Mouse (Mus musculus) stomach, embryonic 15.5 days (tissue): Measurements from ENCODE around the gene 2310034C09Rik. TPM values are rescaled to one million over a fixed set of nuclear protein-coding genes. Genes with fewer than 3 reads are reported as not detected.
"Not testable (repeated sequence)": the region's sequence is repeated elsewhere in the genome, so short reads cannot be mapped to it uniquely, and the experiment has no call there.

Experiments
- ATAC-seq: fragments of 200-750 bp; cut with Nextera tagmentation; 2 replicates; pipeline ENCODE4 v1.8.0; 2017; ENCODE audit warnings: low read depth, moderate number of reproducible peaks, moderate TSS enrichment; ENCODE audit not compliant: insufficient read depth, low FRiP score
- H3K27ac ChIP-seq: fragments of 300-500 bp; sonication (generic); 2 replicates; pipeline ENCODE4 v1.5.1; 2015; ENCODE audit warnings: mild to moderate bottlenecking, inconsistent platforms
- H3K27me3 ChIP-seq: fragments of 300-500 bp; sonication (generic); replicated peaks from 2 replicates; pipeline ENCODE4 v1.6.1; 2015; ENCODE audit warnings: inconsistent platforms
- H3K36me3 ChIP-seq: fragments of 300-500 bp; sonication (generic); 2 replicates; pipeline ENCODE4 v1.6.1; 2015; ENCODE audit warnings: inconsistent platforms
- H3K4me1 ChIP-seq: fragments of 300-500 bp; sonication (generic); 2 replicates; pipeline ENCODE4 v1.6.1; 2015; ENCODE audit warnings: inconsistent platforms
- H3K4me2 ChIP-seq: fragments of 300-500 bp; sonication (generic); 2 replicates; pipeline ENCODE4 v1.6.1; 2015; ENCODE audit warnings: mild to moderate bottlenecking, inconsistent platforms
- H3K4me3 ChIP-seq: fragments of 300-500 bp; sonication (generic); replicated peaks from 2 replicates; pipeline ENCODE4 v1.5.1; 2015; ENCODE audit warnings: inconsistent platforms
- H3K9ac ChIP-seq: fragments of 300-500 bp; sonication (generic); 2 replicates; pipeline ENCODE4 v1.6.1; 2015; ENCODE audit warnings: inconsistent platforms
- H3K9me3 ChIP-seq: fragments of 300-500 bp; sonication (generic); 2 replicates; pipeline ENCODE4 v1.6.1; 2016; ENCODE audit warnings: inconsistent platforms
- WGBS: fragments of 180-500 bp; shearing (Covaris S2); methylation state at CpG from one replicate; pipeline ENCODE4 v1.1.7; 2015; 5-methylcytosine and 5-hydroxymethylcytosine counted together
- polyA plus RNA-seq: library from polyadenylated mRNA; unstranded; fragments of >200 nt; fragmentation: Nextera tagmentation; extraction: Ambion mirVana; gene quantifications from 2 replicates; pipeline ENCODE4 v1.2.1, GENCODE M21; 2015

Gene 2310034C09Rik
- not detected in 2 replicates for polyA plus RNA-seq

DNA sequence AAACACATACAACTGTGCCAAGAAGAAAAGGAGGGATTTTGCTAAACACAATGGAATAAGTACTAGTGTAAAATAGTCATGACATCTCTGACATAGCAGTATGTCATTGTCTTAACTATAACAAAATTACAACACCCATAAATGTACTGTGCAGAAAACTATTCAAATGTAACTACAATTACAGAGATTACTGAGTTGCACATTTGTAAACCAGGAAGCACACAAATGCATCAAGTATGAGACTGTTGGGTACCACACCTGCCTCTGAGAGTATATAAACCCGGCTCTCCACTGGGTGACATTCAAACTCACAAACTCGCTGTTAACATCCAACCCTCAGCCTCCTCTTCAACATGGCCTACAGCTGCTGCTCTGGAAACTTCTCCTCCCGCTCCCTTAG, at the start of gene 2310034C09Rik:
Gene 2310034C09Rik, plus strand, starts transcription at position 301 of the 400 bp plus-strand sequence.
- H3K27me3 ChIP-seq, H3K4me2 ChIP-seq, H3K9ac ChIP-seq, H3K27ac ChIP-seq, ATAC-seq, H3K36me3 ChIP-seq, H3K9me3 ChIP-seq, H3K4me1 ChIP-seq, H3K4me3 ChIP-seq: not testable (repeated sequence)
- 90% methylated on average over 3 of the region's 3 CpGs for WGBS

DNA sequence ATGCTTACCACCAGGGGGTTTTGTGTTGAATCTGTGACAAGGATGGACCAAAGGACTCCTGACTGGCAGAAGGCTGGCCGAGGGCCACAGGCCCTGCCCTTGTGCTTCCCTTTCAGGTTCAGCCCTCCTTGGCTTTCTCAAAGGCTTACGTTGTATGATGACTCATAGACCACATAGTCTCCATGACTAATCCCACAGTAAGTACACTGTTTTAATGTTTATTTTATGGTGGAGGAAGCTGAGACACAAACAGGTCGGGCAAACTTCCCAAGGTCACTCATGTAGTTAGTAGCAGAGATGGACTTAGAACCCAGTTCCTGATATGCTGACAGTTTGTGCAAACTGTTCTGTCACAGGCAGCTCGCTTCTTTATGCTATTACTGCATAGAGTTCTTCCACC, 47.9 kb upstream of the 2310034C09Rik start:
- Histone ChIP-seq H3K9ac (no peak overlapping the region), H3K27me3 (no peaks in the 10 kb centered on the region), H3K4me3 (no peak overlapping the region), H3K36me3 (no peaks in the 10 kb centered on the region), H3K9me3 (no peaks in the 10 kb centered on the region), H3K4me1 (no peaks in the 10 kb centered on the region), H3K4me2 (no peak overlapping the region), H3K27ac (no peak overlapping the region)
- 56% methylated on average over 4 of the region's 4 CpGs for WGBS
- ATAC-seq: peak; percentile 75; the same call in 1 of the 2 replicates

DNA sequence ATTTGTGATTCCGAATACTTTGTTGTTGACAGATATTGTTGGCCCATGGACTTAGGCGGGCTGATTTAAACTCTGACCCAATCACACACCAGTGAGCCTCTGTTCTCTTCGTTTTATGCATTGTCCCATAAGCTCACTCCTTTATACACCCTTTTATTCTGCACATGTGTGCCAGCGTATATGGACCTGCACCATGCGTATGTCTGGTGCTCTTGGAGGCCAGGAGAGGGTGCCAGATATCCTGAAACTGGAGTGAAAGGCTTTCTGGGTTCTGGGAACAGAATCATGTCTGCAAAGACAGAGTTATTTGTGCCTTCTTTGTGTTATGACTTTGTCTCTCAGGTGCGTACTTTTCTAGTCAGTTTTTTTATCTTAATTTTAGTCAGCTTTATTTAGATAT, 47.4 kb upstream of the 2310034C09Rik start:
- Histone ChIP-seq H3K4me3 (no peak overlapping the region), H3K27ac (no peak overlapping the region), H3K9ac (no peak overlapping the region), H3K4me2 (no peak overlapping the region), H3K36me3 (no peaks in the 10 kb centered on the region), H3K4me1 (no peaks in the 10 kb centered on the region), H3K27me3 (no peaks in the 10 kb centered on the region), H3K9me3 (no peaks in the 10 kb centered on the region)
- ATAC-seq: no peak
- WGBS: 84% methylated on average over 6 of the region's 6 CpGs

DNA sequence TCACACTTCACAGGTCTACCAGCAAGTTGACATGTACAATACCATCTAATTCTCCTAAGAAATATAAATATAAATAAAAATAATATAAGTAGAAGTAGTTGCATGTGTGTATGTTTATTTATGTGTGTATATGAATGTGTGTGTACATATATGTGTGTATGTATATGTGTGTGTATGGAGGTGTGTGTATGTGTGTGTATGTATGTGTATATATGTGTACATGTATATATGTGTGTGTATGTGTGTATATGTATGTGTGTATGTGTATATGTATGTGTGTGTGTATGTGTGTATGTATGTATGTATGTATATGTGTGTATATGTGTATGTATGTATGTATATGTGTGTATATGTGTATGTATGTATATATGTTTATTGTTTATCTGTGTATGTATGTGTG, 42.1 kb upstream of the 2310034C09Rik start:
- ATAC-seq: no peak
- H3K4me3 ChIP-seq: no peak overlapping the region
- no peaks in the 10 kb centered on the region for H3K27me3 ChIP-seq
- no peaks in the 10 kb centered on the region for H3K9me3 ChIP-seq
- H3K9ac ChIP-seq: no peak overlapping the region
- H3K27ac ChIP-seq: no peak overlapping the region
- no peaks in the 10 kb centered on the region for H3K36me3 ChIP-seq
- no peaks in the 10 kb centered on the region for H3K4me1 ChIP-seq
- no peak overlapping the region for H3K4me2 ChIP-seq

DNA sequence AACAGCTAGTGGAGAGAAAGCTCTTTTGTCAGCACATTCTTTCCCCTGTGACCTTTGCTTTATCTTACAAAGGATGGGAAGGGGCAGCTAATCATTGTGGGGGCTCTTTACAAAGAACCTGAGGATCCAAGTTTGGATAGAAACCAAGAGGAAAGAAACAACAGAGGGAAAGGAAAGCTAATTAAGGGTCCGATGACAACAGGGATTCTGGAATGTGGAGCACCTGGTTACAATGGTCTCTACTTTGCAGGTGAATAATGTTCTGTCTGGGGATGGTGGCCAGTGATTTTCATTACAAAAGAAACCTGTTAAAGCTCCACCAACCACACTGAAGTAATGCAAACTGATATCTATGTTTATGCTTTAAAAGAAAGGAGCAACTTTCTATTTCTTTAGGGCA, 38.6 kb upstream of the 2310034C09Rik start:
- Histone ChIP-seq H3K4me1 (no peaks in the 10 kb centered on the region), H3K4me3 (no peak overlapping the region), H3K36me3 (no peaks in the 10 kb centered on the region), H3K27ac (no peak overlapping the region), H3K4me2 (no peak overlapping the region), H3K9me3 (no peaks in the 10 kb centered on the region), H3K27me3 (no peaks in the 10 kb centered on the region), H3K9ac (no peak overlapping the region)
- WGBS: 21% methylated on average over 1 of the region's 1 CpGs
- no peak for ATAC-seq

DNA sequence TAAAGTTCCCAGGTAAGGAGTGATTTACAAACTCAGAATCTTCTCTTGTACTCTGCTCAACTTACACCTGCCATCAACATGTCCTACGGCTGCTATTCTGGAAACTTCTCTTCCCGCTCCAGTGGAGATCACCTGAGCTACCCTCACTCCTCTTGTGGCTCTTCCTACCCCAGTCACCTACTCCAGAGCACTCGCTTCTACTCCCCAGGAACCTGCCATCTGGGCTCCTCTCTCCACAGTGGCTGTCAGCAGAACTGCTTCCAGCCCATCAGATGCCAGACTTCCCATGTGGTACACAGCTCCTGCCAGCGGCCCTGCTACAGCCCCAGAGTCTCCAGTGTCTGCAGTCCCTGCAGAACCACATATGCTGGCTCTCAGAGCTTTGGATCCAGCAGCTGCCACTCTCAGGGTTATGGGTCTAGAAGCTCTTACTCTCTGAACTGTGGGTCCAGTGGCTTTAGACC, 29.8 kb upstream of the 2310034C09Rik start, which contains the start of gene Krtap13-1:
Gene Krtap13-1, plus strand, starts transcription at position 51 of the 464 bp plus-strand sequence.
- Histone ChIP-seq H3K36me3 (no peaks in the 10 kb centered on the region), H3K27me3 (no peaks in the 10 kb centered on the region), H3K4me2 (no peak within 1 kb of the TSS), H3K27ac (no peak within 1 kb of the TSS), H3K9me3 (no peaks in the 10 kb centered on the region), H3K9ac (no peak within 1 kb of the TSS), H3K4me3 (no peak within 1 kb of the TSS), H3K4me1 (no peaks in the 10 kb centered on the region)
- 71% methylated on average over 4 of the region's 4 CpGs for WGBS
- ATAC-seq: no peak

DNA sequence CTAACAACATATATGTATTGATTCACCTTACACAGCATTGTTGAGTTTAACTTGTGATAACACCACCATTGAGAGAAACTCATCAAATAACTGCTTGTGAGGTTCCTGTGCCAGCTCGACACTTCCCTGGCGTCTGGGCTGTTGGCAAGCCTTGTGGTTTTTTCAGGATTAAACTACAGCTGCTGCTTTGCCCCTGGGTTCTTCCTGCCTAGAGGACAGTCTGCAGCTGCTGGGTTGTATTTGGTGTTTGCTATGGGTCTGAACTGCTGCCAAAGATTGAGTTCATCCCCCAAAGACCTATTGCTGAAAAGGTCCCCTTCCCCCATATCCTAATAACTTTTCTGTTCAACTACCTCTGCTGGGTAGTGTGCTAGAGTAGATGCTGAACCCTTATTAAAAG, 23.3 kb upstream of the 2310034C09Rik start:
- Histone ChIP-seq H3K27ac (no peak overlapping the region), H3K9ac (no peak overlapping the region), H3K36me3 (no peaks in the 10 kb centered on the region), H3K4me3 (no peak overlapping the region), H3K4me1 (no peaks in the 10 kb centered on the region), H3K4me2 (no peak overlapping the region), H3K27me3 (no peaks in the 10 kb centered on the region), H3K9me3 (no peaks in the 10 kb centered on the region)
- ATAC-seq: no peak
- 50% methylated on average over 2 of the region's 2 CpGs for WGBS

DNA sequence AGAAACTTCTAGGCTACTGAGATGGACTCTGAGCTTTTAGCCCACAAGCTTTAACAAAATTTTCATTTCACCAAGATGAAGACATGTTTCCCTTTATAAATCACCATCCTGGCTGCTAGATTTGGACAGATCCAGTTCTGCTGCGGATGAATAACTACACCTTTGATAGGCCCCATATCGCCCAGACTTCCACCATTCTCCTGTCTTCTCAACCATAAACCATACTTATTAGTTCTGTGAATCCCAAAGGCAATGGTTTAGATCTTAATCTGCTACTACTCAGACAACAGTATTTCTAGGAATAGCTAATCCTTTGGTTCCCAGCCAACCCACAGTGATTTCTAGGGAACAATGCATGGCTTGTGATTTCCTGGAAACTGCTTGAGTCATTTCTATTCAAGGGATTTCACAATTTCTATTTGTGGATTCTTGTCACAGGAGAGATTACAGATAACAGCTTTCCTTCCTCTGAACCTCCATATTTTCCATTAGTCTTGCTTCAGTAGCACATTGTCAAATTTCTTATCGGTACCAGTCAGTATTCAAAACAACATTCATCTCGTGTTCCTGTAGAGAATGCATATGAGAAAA, 13.8 kb upstream of the 2310034C09Rik start:
- no peak overlapping the region for H3K9ac ChIP-seq
- no peak overlapping the region for H3K4me2 ChIP-seq
- no peak for ATAC-seq
- H3K27me3 ChIP-seq: no peaks in the 10 kb centered on the region
- WGBS: 72% methylated on average over 4 of the region's 4 CpGs
- no peaks in the 10 kb centered on the region for H3K9me3 ChIP-seq
- no peaks in the 10 kb centered on the region for H3K36me3 ChIP-seq
- H3K4me1 ChIP-seq: no peaks in the 10 kb centered on the region
- no peak overlapping the region for H3K27ac ChIP-seq
- no peak overlapping the region for H3K4me3 ChIP-seq

DNA sequence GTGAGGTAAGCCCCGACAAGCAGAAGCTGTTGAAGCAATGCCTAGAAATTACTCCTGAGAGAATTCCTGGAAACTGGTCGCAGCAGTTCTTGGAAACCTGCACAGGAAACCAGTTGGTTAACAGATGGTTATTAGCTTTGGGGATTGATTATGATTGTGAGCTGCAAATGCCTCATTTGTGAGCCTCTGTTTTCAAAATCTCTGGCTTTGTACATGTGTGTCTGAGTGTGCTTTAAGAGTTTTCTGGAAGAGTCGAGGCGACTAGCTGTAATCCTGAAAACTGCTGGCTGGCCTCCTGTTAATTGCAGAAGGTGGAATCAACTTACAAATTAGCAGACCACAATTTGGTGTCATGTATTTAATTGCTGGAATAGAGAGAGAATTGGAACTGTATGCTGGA, 10.7 kb upstream of the 2310034C09Rik start:
- WGBS: 72% methylated on average over 4 of the region's 4 CpGs
- ATAC-seq: no peak
- no peaks in the 10 kb centered on the region for H3K36me3 ChIP-seq
- no peak overlapping the region for H3K4me3 ChIP-seq
- H3K9me3 ChIP-seq: no peaks in the 10 kb centered on the region
- H3K9ac ChIP-seq: no peak overlapping the region
- H3K4me2 ChIP-seq: no peak overlapping the region
- H3K27me3 ChIP-seq: no peaks in the 10 kb centered on the region
- no peaks in the 10 kb centered on the region for H3K4me1 ChIP-seq
- no peak overlapping the region for H3K27ac ChIP-seq

DNA sequence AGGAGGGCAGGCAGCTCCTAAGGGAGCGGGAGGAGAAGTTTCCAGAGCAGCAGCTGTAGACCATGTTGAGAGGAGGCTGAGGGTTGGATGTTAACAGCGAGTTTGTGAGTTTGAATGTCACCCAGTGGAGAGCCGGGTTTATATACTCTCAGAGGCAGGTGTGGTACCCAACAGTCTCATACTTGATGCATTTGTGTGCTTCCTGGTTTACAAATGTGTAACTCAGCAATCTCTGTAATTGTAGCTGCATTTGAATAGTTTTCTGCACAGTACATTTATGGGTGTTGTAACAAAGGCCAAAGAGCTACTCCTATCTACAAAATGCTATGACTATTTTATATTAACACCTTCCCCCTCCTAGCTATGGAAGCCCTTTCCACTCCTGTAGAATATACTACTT, 7.1 kb upstream of the 2310034C09Rik start, which contains the start of gene Krtap13:
Gene Krtap13, minus strand, starts transcription at position 101 of the 400 bp plus-strand sequence.
- 87% methylated on average over 3 of the region's 3 CpGs for WGBS
- H3K27me3 ChIP-seq, H3K4me1 ChIP-seq, H3K4me2 ChIP-seq, H3K27ac ChIP-seq, H3K4me3 ChIP-seq, ATAC-seq, H3K9ac ChIP-seq, H3K9me3 ChIP-seq, H3K36me3 ChIP-seq: not testable (repeated sequence)

DNA sequence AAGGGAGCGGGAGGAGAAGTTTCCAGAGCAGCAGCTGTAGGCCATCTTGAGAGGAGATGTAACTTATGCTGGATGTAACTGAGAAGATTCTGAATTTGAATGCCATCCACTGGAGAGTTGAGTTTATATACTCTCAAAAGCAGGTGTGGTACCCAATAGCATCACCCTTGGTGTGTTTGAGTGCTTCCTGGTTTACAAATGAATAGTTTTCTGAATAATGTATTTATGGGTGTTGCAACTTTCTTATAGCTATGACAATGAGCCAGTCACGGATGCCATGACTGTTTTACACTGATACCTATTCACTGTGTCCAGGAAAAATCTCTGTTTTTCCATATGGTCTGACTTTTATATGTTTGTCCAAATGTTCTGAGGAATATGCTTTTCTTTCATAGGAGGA, 15.5 kb downstream of the 2310034C09Rik start, which contains the start of gene 2310057N15Rik:
Gene 2310057N15Rik, minus strand, starts transcription at position 101 of the 400 bp plus-strand sequence.
- Histone ChIP-seq H3K4me2 (no peak within 1 kb of the TSS), H3K27ac (no peak within 1 kb of the TSS), H3K4me3 (no peak within 1 kb of the TSS), H3K9ac (no peak within 1 kb of the TSS), H3K36me3 (no peaks in the 10 kb centered on the region), H3K27me3 (no peaks in the 10 kb centered on the region), H3K9me3 (no peaks in the 10 kb centered on the region), H3K4me1 (no peaks in the 10 kb centered on the region)
- ATAC-seq: no peak
- 82% methylated on average over 2 of the region's 2 CpGs for WGBS

DNA sequence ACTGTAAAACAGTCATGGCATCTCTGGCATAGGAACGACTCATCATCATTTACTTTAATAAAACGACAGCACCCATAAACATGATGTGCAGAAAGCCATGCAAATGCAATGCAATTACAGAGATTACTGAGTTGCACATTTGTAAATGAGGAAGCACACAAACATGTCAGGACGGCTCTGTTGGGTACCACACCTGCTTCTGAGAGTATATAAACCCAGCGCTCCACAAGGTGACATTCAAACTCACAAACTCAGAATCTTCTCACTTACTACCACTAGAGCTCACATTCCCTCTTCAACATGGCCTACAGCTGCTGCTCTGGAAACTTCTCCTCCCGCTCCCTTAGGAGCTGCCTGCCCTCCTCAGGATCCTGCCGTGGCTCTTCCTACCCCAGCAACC, 18.9 kb downstream of the 2310034C09Rik start, which contains the start of gene Gm5965:
Gene Gm5965, plus strand, starts transcription at position 301 of the 400 bp plus-strand sequence.
- WGBS: 83% methylated on average over 6 of the region's 6 CpGs
- Histone ChIP-seq H3K4me3 (no peak within 1 kb of the TSS), H3K27ac (no peak within 1 kb of the TSS), H3K9ac (no peak within 1 kb of the TSS), H3K36me3 (no peaks in the 10 kb centered on the region), H3K4me1 (no peaks in the 10 kb centered on the region), H3K4me2 (no peak within 1 kb of the TSS), H3K9me3 (no peaks in the 10 kb centered on the region), H3K27me3 (no peaks in the 10 kb centered on the region)
- no peak for ATAC-seq
